Mouse (Mus musculus) midbrain, embryonic 11.5 days (tissue): ENCODE results near the gene St14. TPM values are rescaled to one million over a fixed set of nuclear protein-coding genes. Genes with fewer than 3 reads are reported as not detected.

Experiments
- ATAC-seq: fragments of 200-750 bp; cut with Nextera tagmentation; 2 replicates; pipeline ENCODE4 v1.8.0; 2017; ENCODE audit warnings: moderate TSS enrichment, moderate library complexity; ENCODE audit not compliant: low FRiP score
- DNase-seq: peaks from one replicate; pipeline ENCODE4 v3.0.0; 2015; ENCODE audit warnings: low spot score; ENCODE audit errors: missing footprints
- H3K27ac ChIP-seq: fragments of 300-500 bp; sonication (generic); 2 replicates; pipeline ENCODE4 v1.5.1; 2014; ENCODE audit warnings: low read depth, low read length
- H3K27me3 ChIP-seq: fragments of 300-500 bp; sonication (generic); 2 replicates; pipeline ENCODE4 v1.6.1; 2014; ENCODE audit warnings: mild to moderate bottlenecking, low read length, moderate library complexity, mixed read lengths; ENCODE audit not compliant: control insufficient read depth, insufficient read depth
- H3K36me3 ChIP-seq: fragments of 300-500 bp; sonication (generic); 2 replicates; pipeline ENCODE4 v1.6.1; 2014; ENCODE audit warnings: mild to moderate bottlenecking, low read length, moderate library complexity, mixed read lengths; ENCODE audit not compliant: control insufficient read depth, insufficient read depth
- H3K4me1 ChIP-seq: fragments of 300-500 bp; sonication (generic); 2 replicates; pipeline ENCODE4 v1.6.1; 2014; ENCODE audit warnings: low read length; ENCODE audit not compliant: control insufficient read depth, insufficient read depth
- H3K4me2 ChIP-seq: fragments of 300-500 bp; sonication (generic); 2 replicates; pipeline ENCODE4 v1.6.1; 2014; ENCODE audit warnings: mild to moderate bottlenecking, moderate library complexity
- H3K4me3 ChIP-seq: fragments of 300-500 bp; sonication (generic); 2 replicates; pipeline ENCODE4 v1.5.1; 2014; ENCODE audit warnings: low read depth, low read length
- H3K9ac ChIP-seq: fragments of 300-500 bp; sonication (generic); 2 replicates; pipeline ENCODE4 v1.6.1; 2014; ENCODE audit warnings: low read length
- H3K9me3 ChIP-seq: fragments of 300-500 bp; sonication (generic); 2 replicates; pipeline ENCODE4 v1.6.1; 2016; ENCODE audit warnings: low read length; ENCODE audit not compliant: control insufficient read depth
- WGBS: fragments of 180-500 bp; shearing (Covaris S2); extraction: QIAGEN DNeasy Blood & Tissue Kit; methylation state at CpG from one replicate; pipeline ENCODE4 v1.1.7; 2014; 5-methylcytosine and 5-hydroxymethylcytosine counted together
- polyA plus RNA-seq: library from polyadenylated mRNA; unstranded; fragments of >200 nt; fragmentation: Nextera tagmentation; extraction: Ambion mirVana; gene quantifications from 2 replicates; pipeline ENCODE4 v1.2.1, GENCODE M21; 2014

St14 gene
- polyA plus RNA-seq, 1 experiment from 2014 or later = 0.60 TPM

DNA sequence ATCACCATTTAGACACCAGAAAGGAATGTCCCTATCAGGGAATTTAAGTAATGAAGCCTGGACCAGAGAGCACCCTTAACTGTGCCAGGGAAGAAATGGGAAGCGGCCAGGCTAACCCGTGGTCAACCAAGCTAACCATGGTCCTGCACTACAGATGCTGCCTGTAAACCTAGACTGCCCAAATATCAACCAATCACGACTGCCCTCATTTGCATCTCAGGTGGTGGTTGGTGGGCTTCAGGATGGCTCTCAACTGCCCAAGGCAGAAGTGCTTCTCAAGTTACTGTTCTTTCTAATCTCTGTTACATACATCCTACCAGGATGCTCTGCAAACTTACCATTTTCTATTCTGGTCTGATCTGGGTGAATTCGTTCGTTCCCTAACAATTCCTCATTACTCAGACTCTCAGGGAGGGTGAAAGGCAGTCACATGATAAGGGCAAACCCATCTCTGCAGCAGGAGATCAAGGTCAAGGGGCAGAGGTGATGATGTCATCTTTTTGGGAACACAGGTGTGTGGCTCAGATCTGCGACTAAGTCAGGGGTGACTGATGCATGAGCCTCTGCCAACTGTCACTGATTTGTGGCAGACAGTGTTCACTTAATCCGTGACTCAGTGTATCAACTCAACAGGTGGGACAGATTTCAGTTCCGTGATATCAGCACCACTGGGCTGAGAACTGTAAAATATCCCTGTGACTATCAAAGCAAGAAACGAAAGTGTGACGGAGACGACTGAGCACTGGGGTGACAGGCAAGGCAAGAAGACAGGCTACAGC lies 12.9 kb downstream of the St14 start:
- Histone ChIP-seq H3K4me3 (no peak overlapping the region), H3K4me2 (no peak overlapping the region), H3K9ac (no peak overlapping the region), H3K4me1 (no peaks in the 10 kb centered on the region), H3K36me3 (no peaks in the 10 kb centered on the region), H3K9me3 (no peaks in the 10 kb centered on the region), H3K27ac (no peak overlapping the region), H3K27me3 (no peaks in the 10 kb centered on the region)
- ATAC-seq (no peak), DNase-seq (no peak)
- 41% methylated on average over 11 of the region's 11 CpGs for whole genome bisulfite sequencing

DNA sequence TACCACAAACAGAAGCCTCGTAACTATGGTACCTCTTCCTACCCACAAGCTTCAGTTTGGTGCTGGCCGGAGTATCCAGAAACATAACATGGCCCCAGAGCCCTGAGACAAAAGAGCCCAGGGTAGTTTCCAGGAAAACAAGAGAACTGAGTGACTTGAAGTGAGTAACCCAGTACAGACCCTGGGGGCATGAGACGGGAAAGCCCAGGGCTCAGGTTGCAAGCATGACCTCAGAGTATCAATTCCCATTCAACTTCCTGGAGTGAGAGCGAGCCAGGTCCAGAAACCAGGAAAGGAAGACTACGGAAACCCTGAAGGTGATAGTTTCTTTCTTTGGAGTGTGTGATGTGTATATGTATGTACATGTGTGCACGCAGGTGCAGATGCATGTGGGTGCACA lies 14.2 kb downstream of the St14 start:
- DNase-seq (no peak), ATAC-seq (no peak)
- 90% methylated on average over 6 of the region's 6 CpGs for WGBS
- Histone ChIP-seq H3K4me1 (no peaks in the 10 kb centered on the region), H3K4me3 (no peak overlapping the region), H3K36me3 (no peaks in the 10 kb centered on the region), H3K4me2 (no peak overlapping the region), H3K27me3 (no peaks in the 10 kb centered on the region), H3K9ac (no peak overlapping the region), H3K27ac (no peak overlapping the region), H3K9me3 (no peaks in the 10 kb centered on the region)

DNA sequence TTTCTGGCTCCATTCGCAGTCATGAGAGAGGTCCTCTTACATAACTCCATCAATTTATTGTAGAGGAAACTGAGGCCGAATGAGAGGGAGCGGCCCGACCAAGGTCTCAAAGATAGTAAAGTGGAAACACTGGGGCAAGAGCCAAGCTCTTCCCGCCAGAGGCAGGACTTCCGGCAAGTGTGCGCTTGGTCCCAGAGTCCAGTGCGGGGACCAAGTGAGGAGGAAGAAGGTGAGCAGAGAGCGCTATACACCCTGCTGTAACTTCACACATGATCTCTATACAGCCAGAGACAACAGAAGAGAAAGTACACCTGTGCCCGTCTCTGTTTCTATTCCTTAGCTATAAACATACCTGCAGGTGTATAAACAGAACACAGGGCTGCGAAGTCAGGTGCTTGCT lies 14.6 kb downstream of the St14 start:
- WGBS = 92% methylated on average over 11 of the region's 11 CpGs

GRCm38 (mm10) chr9:31115586-31115985 lies 16.1 kb downstream of the St14 start:
- H3K27ac ChIP-seq = no peak overlapping the region
- no peaks in the 10 kb centered on the region for H3K4me1 ChIP-seq
- H3K27me3 ChIP-seq = no peaks in the 10 kb centered on the region
- H3K36me3 ChIP-seq = no peaks in the 10 kb centered on the region
- DNase-seq = no peak
- H3K4me2 ChIP-seq = no peak overlapping the region
- no peak overlapping the region for H3K9ac ChIP-seq
- no peak for ATAC-seq
- H3K9me3 ChIP-seq = no peaks in the 10 kb centered on the region
- H3K4me3 ChIP-seq = no peak overlapping the region

More for the DNA sequence above, 14.6 kb downstream of the St14 start:
- Histone ChIP-seq H3K4me3 (no peak overlapping the region), H3K36me3 (no peaks in the 10 kb centered on the region), H3K4me1 (no peaks in the 10 kb centered on the region), H3K27me3 (no peaks in the 10 kb centered on the region), H3K9ac (no peak overlapping the region), H3K27ac (no peak overlapping the region), H3K4me2 (no peak overlapping the region), H3K9me3 (no peaks in the 10 kb centered on the region)
- no peak for ATAC-seq
- DNase-seq = no peak

GRCm38 (mm10) chr9:31108464-31108863 lies 23.2 kb downstream of the St14 start:
- 91% methylated on average over 8 of the region's 8 CpGs for WGBS
- no peak overlapping the region for H3K27ac ChIP-seq
- no peaks in the 10 kb centered on the region for H3K4me1 ChIP-seq
- no peaks in the 10 kb centered on the region for H3K9me3 ChIP-seq
- no peaks in the 10 kb centered on the region for H3K36me3 ChIP-seq
- H3K4me3 ChIP-seq = no peak overlapping the region
- ATAC-seq = no peak
- no peak overlapping the region for H3K4me2 ChIP-seq
- DNase-seq = no peak
- H3K9ac ChIP-seq = no peak overlapping the region
- H3K27me3 ChIP-seq = no peaks in the 10 kb centered on the region

DNA sequence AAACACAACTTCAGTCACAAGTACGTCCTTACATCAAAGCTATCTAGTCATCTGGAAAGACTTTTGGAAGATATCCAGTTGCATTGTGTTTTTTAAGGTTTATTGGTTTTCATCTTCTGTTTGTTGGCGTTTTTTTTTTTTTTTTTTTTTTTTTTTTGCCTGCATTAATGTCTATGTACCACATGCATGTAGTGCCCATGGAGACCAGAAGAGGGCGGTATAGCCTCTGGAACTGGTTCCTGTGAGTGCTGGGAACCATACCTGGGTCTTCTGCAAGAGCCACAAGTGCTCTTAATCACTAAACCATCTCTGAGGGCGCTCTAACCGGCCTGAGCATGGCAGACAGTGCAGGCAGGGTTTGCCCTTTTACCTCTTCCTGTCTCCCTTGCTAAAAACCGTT lies 33.5 kb downstream of the St14 start:
- Histone ChIP-seq H3K36me3 (no peaks in the 10 kb centered on the region), H3K9me3 (no peaks in the 10 kb centered on the region), H3K27me3 (no peaks in the 10 kb centered on the region), H3K27ac (no peak overlapping the region), H3K4me1 (no peaks in the 10 kb centered on the region), H3K9ac (no peak overlapping the region), H3K4me2 (no peak overlapping the region), H3K4me3 (no peak overlapping the region)
- DNase-seq (no peak), ATAC-seq (no peak)
- 78% methylated on average over 6 of the region's 6 CpGs for WGBS

DNA sequence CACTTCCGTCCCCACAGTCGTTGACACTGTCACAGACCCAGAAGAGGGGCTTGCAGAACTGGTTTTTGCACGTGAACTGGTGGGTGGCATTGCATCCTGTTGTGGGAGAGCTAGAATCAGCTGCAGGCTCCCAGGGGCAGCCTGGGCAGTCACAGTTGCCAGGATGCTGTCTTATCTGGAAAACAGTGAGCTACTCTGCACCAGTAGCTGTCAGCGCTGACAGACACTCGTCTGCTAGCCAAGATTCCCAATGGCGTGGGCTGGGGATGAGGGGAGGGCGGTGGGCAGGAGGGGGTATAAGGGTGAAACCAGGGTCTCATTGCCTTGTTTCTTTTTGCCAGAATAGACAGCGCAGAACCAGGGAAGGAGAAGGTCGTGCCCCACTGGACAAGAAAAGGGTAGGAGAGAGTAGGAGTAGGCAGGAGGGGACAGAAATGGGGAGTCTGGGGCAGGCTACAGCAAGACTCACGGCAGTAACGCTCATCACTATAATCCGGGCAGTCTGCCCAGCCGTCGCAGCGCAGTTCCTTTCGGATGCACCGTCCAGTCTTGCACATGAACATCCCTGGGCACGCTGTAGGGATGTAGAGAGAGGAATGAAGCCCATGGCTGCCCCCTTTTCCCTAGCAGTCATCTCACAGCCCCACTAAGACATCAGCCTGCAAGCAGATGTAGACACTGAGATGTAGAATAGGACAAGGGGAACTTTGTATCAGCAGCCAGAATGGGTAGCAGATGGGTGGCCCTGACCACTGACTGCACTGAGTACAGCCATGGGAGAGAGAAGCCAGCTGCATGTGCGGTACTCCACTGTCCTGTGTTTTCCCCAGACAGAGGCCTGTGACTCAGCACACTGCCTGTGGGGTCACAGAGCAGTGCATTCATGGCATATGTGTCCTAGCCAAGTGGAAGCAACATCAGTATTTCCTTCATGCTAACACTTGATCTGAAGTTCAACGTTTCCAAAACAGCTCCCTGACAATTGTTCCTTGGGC lies 34.3 kb downstream of the St14 start:
- Histone ChIP-seq H3K4me1 (no peaks in the 10 kb centered on the region), H3K4me2 (no peak overlapping the region), H3K27ac (no peak overlapping the region), H3K9me3 (no peaks in the 10 kb centered on the region), H3K27me3 (no peaks in the 10 kb centered on the region), H3K4me3 (no peak overlapping the region), H3K9ac (no peak overlapping the region), H3K36me3 (no peaks in the 10 kb centered on the region)
- DNase-seq (no peak), ATAC-seq (no peak)
- WGBS = 85% methylated on average over 20 of the region's 20 CpGs

GRCm38 (mm10) chr9:31092833-31093195 lies 38.8 kb downstream of the St14 start:
- Histone ChIP-seq H3K27me3 (no peaks in the 10 kb centered on the region), H3K36me3 (no peaks in the 10 kb centered on the region), H3K27ac (no peak overlapping the region), H3K9ac (no peak overlapping the region), H3K9me3 (no peaks in the 10 kb centered on the region), H3K4me3 (no peak overlapping the region), H3K4me2 (no peak overlapping the region), H3K4me1 (no peaks in the 10 kb centered on the region)
- WGBS = 94% methylated on average over 10 of the region's 10 CpGs
- no peak for DNase-seq
- no peak for ATAC-seq
